Mouse (Mus musculus) forebrain, embryonic 16.5 days (tissue): Measurements from ENCODE around the gene Nabp2. TPM values are rescaled to one million over a fixed set of nuclear protein-coding genes. Genes with fewer than 3 reads are reported as not detected.

Experiments
- ATAC-seq: fragments of 200-750 bp; cut with Nextera tagmentation; 2 replicates; pipeline ENCODE4 v1.8.0; 2017; ENCODE audit warnings: mild to moderate bottlenecking, moderate library complexity
- H3K27ac ChIP-seq: fragments of 300-500 bp; sonication (generic); 2 replicates; pipeline ENCODE4 v1.5.1; 2014; ENCODE audit warnings: low read length, control low read depth
- H3K27me3 ChIP-seq: fragments of 300-500 bp; sonication (generic); replicated peaks from 2 replicates; pipeline ENCODE4 v1.6.1; 2014; ENCODE audit warnings: low read length; ENCODE audit not compliant: control insufficient read depth, insufficient read depth
- H3K36me3 ChIP-seq: fragments of 300-500 bp; sonication (generic); 2 replicates; pipeline ENCODE4 v1.6.1; 2014; ENCODE audit not compliant: control insufficient read depth, insufficient read depth
- H3K4me1 ChIP-seq: fragments of 300-500 bp; sonication (generic); replicated peaks from 2 replicates; pipeline ENCODE4 v1.6.1; 2014; ENCODE audit warnings: low read length; ENCODE audit not compliant: control insufficient read depth, insufficient read depth
- H3K4me2 ChIP-seq: fragments of 300-500 bp; sonication (generic); 2 replicates; pipeline ENCODE4 v1.6.1; 2014; ENCODE audit warnings: mild to moderate bottlenecking, low read length, control low read depth
- H3K4me3 ChIP-seq: fragments of 300-500 bp; sonication (generic); replicated peaks from 2 replicates; pipeline ENCODE4 v1.5.1; 2014; ENCODE audit warnings: mild to moderate bottlenecking, low read length, control low read depth
- H3K9ac ChIP-seq: fragments of 300-500 bp; sonication (generic); replicated peaks from 2 replicates; pipeline ENCODE4 v1.6.1; 2014; ENCODE audit warnings: low read depth, low read length, control low read depth
- H3K9me3 ChIP-seq: fragments of 300-500 bp; sonication (generic); 2 replicates; pipeline ENCODE4 v1.6.1; 2016; ENCODE audit warnings: low read length; ENCODE audit not compliant: control insufficient read depth
- WGBS: fragments of 180-500 bp; shearing (Covaris S2); extraction: QIAGEN DNeasy Blood & Tissue Kit; methylation state at CpG from one replicate; pipeline ENCODE4 v1.1.7; 2014; 5-methylcytosine and 5-hydroxymethylcytosine counted together
- microRNA-seq: library from miRNA; unstranded; fragments of <30 nt; microRNA quantifications from one replicate; pipeline ENCODE4, GENCODE M21; 2017
- polyA plus RNA-seq: library from polyadenylated mRNA; unstranded; fragments of >200 nt; fragmentation: Nextera tagmentation; extraction: Ambion mirVana; gene quantifications from 2 replicates; pipeline ENCODE4 v1.2.1, GENCODE M21; 2015

Gene Nabp2
- polyA plus RNA-seq, 1 experiment from 2014 or later: 147 TPM

- H3K36me3 ChIP-seq: peaks cover 35% of the 10 kb centered on the region
- H3K27ac ChIP-seq: no peak overlapping the region
- H3K27me3 ChIP-seq: no peaks in the 10 kb centered on the region
- no peaks in the 10 kb centered on the region for H3K4me1 ChIP-seq
- no peak for ATAC-seq
- no peak overlapping the region for H3K4me3 ChIP-seq
- H3K9ac ChIP-seq: no peak overlapping the region
- WGBS: 96% methylated on average over 6 of the region's 6 CpGs
- no peaks in the 10 kb centered on the region for H3K9me3 ChIP-seq
- no peak overlapping the region for H3K4me2 ChIP-seq
These were observed 52.1 kb downstream of the Nabp2 start for GRCm38 (mm10) chr10:128359226-128359625.

GRCm38 (mm10) chr10:128358796-128359195, 52.5 kb downstream of the Nabp2 start:
- Histone ChIP-seq H3K27me3 (no peaks in the 10 kb centered on the region), H3K4me1 (no peaks in the 10 kb centered on the region), H3K4me2 (no peak overlapping the region), H3K4me3 (no peak overlapping the region), H3K9me3 (no peaks in the 10 kb centered on the region), H3K27ac (no peak overlapping the region), H3K36me3 (peaks cover 39% of the 10 kb centered on the region), H3K9ac (no peak overlapping the region)
- 51% methylated on average over 2 of the region's 2 CpGs for WGBS
- no peak for ATAC-seq

Small RNA genes within 50 kb of the gene (microRNA-seq; reads per million reads assigned to microRNA genes)
- not detected for gene Gm25361
- gene Gm26308: not detected
- gene Mir6914: not detected
- 0.83 reads per million for gene Mir6915
- not detected for gene Mir8105

Other genes with a start within 250 kb of the Nabp2 start
- 8.5 and 9.5 TPM in 2 replicates for gene Rbms2, start 231.2 kb downstream of the Nabp2 start, polyA plus RNA-seq
- gene Gls2, start 217.0 kb downstream of the Nabp2 start, polyA plus RNA-seq: 0.68 and 1.1 TPM in 2 replicates
- 16.6 and 18.0 TPM in 2 replicates for gene Spryd4, start 199.7 kb downstream of the Nabp2 start, polyA plus RNA-seq
- not detected in 2 replicates for gene Mip, start 185.7 kb downstream of the Nabp2 start, polyA plus RNA-seq
- gene Timeless, start 179.4 kb downstream of the Nabp2 start, polyA plus RNA-seq: 29.4 and 32.2 TPM in 2 replicates
- gene Apon, start 157.4 kb downstream of the Nabp2 start, polyA plus RNA-seq: not detected in 2 replicates
- not detected in 2 replicates for gene Apof, start 142.8 kb downstream of the Nabp2 start, polyA plus RNA-seq
- gene Stat2, start 140.9 kb downstream of the Nabp2 start, polyA plus RNA-seq: 18.7 and 23.3 TPM in 2 replicates
- gene Il23a, start 112.7 kb downstream of the Nabp2 start, polyA plus RNA-seq: 0.39 TPM in 1 of 2 replicates, not detected in the other
- 27.8 and 28.5 TPM in 2 replicates for gene Pan2, start 108.2 kb downstream of the Nabp2 start, polyA plus RNA-seq
- gene Cnpy2, start 89.0 kb downstream of the Nabp2 start, polyA plus RNA-seq: 190 and 195 TPM in 2 replicates
- gene Cs, start 73.8 kb downstream of the Nabp2 start, polyA plus RNA-seq: 247 and 259 TPM in 2 replicates
- 32.2 and 32.7 TPM in 2 replicates for gene Coq10a, start 42.5 kb downstream of the Nabp2 start, polyA plus RNA-seq
- 11.3 and 13.2 TPM in 2 replicates for gene Ankrd52, start 34.4 kb downstream of the Nabp2 start, polyA plus RNA-seq
- gene Slc39a5, start 10.3 kb downstream of the Nabp2 start, polyA plus RNA-seq: 0.10 and 0.25 TPM in 2 replicates
- 121 and 122 TPM in 2 replicates for gene Rnf41, start 165 bp upstream of the Nabp2 start, polyA plus RNA-seq
- gene Smarcc2, start 47.8 kb upstream of the Nabp2 start, polyA plus RNA-seq: 215 and 217 TPM in 2 replicates
- 599 and 678 TPM in 2 replicates for gene Myl6, start 82.7 kb upstream of the Nabp2 start, polyA plus RNA-seq
- 5.4 and 5.9 TPM in 2 replicates for gene Myl6b, start 87.2 kb upstream of the Nabp2 start, polyA plus RNA-seq
- 9.0 and 9.6 TPM in 2 replicates for gene Esyt1, start 114.4 kb upstream of the Nabp2 start, polyA plus RNA-seq
- 20.9 and 21.7 TPM in 2 replicates for gene Zc3h10, start 136.3 kb upstream of the Nabp2 start, polyA plus RNA-seq
- 2,032 and 2,064 TPM in 2 replicates for gene Rpl41, start 137.8 kb upstream of the Nabp2 start, polyA plus RNA-seq
- 149 and 152 TPM in 2 replicates for gene Pa2g4, start 154.5 kb upstream of the Nabp2 start, polyA plus RNA-seq
- gene Erbb3, start 178.2 kb upstream of the Nabp2 start, polyA plus RNA-seq: 0.46 and 0.62 TPM in 2 replicates
- 358 and 398 TPM in 2 replicates for gene Rps26, start 215.3 kb upstream of the Nabp2 start, polyA plus RNA-seq
- 9.0 and 15.6 TPM in 2 replicates for gene Ikzf4, start 234.5 kb upstream of the Nabp2 start, polyA plus RNA-seq